Mouse (Mus musculus) left cerebral cortex, postnatal 10 days (tissue): ENCODE results near the gene Mgat4e. TPM values are rescaled to one million over a fixed set of nuclear protein-coding genes. Genes with fewer than 3 reads are reported as not detected.
"Not testable (repeated sequence)": the region's sequence is repeated elsewhere in the genome, so short reads cannot be mapped to it uniquely, and the experiment has no call there.

ENCODE experiments used
- DNase-seq, 2 experiments: peaks; one replicate each; pipeline ENCODE4 v3.0.0; 2021 to 2022; ENCODE audit warnings: low spot score in 2 of 2, mixed read lengths in 1 of 2; ENCODE audit errors: extremely low spot score in 1 of 2
- intact Hi-C: fragments of 180-260 bp; cut with DNase I; formaldehyde crosslinking; loops from one replicate; pipeline ENCODE4 v1.15.1; 2025
- total RNA-seq, 2 experiments: library from RNA; stranded (reverse); gene quantifications; 2 replicates each; pipeline ENCODE4 v1.2.3; 2021

The Mgat4e gene
- total RNA-seq, 2 experiments from 2014 or later, result 0.24 TPM; not detected in 1

GRCm38 (mm10) chr1:134558511-134558910, 9.0 kb upstream of the Mgat4e start:
- DNase-seq, result no peak
- intact Hi-C loops, result no loop called here

GRCm38 (mm10) chr1:134556671-134557218, 7.3 kb upstream of the Mgat4e start:
- intact Hi-C loops, result no loop called here
- DNase-seq, result peak; percentile 96 to 98

- peak; percentile 45 to 90 for DNase-seq
- intact Hi-C loops, result no loop called here
Measured at GRCm38 (mm10) chr1:134555871-134556670, 6.6 kb upstream of the Mgat4e start.

- intact Hi-C loops, result no loop called here
- no peak for DNase-seq
Measured at GRCm38 (mm10) chr1:134555240-134555870, 5.9 kb upstream of the Mgat4e start.

GRCm38 (mm10) chr1:134552396-134552795, 2.9 kb upstream of the Mgat4e start:
- no peak for DNase-seq
- intact Hi-C loops, result no loop called here

- intact Hi-C loops, result no loop called here
Measured at GRCm38 (mm10) chr1:134551869-134552268, 2.4 kb upstream of the Mgat4e start.

GRCm38 (mm10) chr1:134548231-134548630, 1.3 kb downstream of the Mgat4e start:
- no peak for DNase-seq
- intact Hi-C loops, result no loop called here

More at GRCm38 (mm10) chr1:134551869-134552268, 2.4 kb upstream of the Mgat4e start:
- no peak for DNase-seq

- intact Hi-C loops, result no loop called here
Measured at GRCm38 (mm10) chr1:134540610-134541009, 8.9 kb downstream of the Mgat4e start.

GRCm38 (mm10) chr1:134535513-134535912, 14.0 kb downstream of the Mgat4e start:
- DNase-seq, result no peak
- intact Hi-C loops, result no loop called here

More at GRCm38 (mm10) chr1:134540610-134541009, 8.9 kb downstream of the Mgat4e start:
- DNase-seq, result no peak

GRCm38 (mm10) chr1:134535054-134535453, 14.4 kb downstream of the Mgat4e start:
- intact Hi-C loops, result no loop called here
- DNase-seq, result no peak

- intact Hi-C loops, DNase-seq: not testable (repeated sequence)
Measured at GRCm38 (mm10) chr1:134533710-134534109, 15.8 kb downstream of the Mgat4e start.

GRCm38 (mm10) chr1:134530618-134531017, 18.9 kb downstream of the Mgat4e start:
- DNase-seq, result peak; percentile 53 to 65
- intact Hi-C loops, result no loop called here

GRCm38 (mm10) chr1:134526752-134527151, 22.7 kb downstream of the Mgat4e start:
- DNase-seq, result no peak
- intact Hi-C loops, result no loop called here

- intact Hi-C loops, result no loop called here
Measured at GRCm38 (mm10) chr1:134525015-134525414, 24.5 kb downstream of the Mgat4e start.

GRCm38 (mm10) chr1:134524424-134524823, 25.1 kb downstream of the Mgat4e start:
- intact Hi-C loops, result no loop called here
- no peak for DNase-seq

More at GRCm38 (mm10) chr1:134525015-134525414, 24.5 kb downstream of the Mgat4e start:
- no peak for DNase-seq

GRCm38 (mm10) chr1:134522325-134522724, 27.2 kb downstream of the Mgat4e start:
- intact Hi-C loops, result no loop called here
- no peak for DNase-seq

- DNase-seq, result no peak
- intact Hi-C loops, result no loop called here
Measured at GRCm38 (mm10) chr1:134521163-134521562, 28.3 kb downstream of the Mgat4e start.

- DNase-seq, result no peak
- intact Hi-C loops, result no loop called here
Measured at GRCm38 (mm10) chr1:134520001-134520721, 29.3 kb downstream of the Mgat4e start.

- intact Hi-C loops, result loop anchor here (10.0 kb wide), 1 partner anchor 86 kb away; no protein-coding TSS in a partner anchor
- DNase-seq, result not testable (repeated sequence)
Measured at GRCm38 (mm10) chr1:134519201-134519600, 30.3 kb downstream of the Mgat4e start.
